In genomic region chr7:15987661-15988356, GRCm38 (mm10) we compare ENCODE assay signal across 12 mouse cellular contexts. TPM values are rescaled to one million over a fixed set of nuclear protein-coding genes. Genes with fewer than 3 reads are reported as not detected.
DNase-seq lines count a peak whose midpoint lies in the region; ATAC-seq and TF ChIP-seq lines count a peak whose summit lies in the region.
"Had no signal": no experiment of that assay in that cellular context is flagged by ENCODE, and none has a peak within 500 bp of the region (broad histone marks: within the 10 kb centered on the region; RNA-seq: fewer than 3 reads in every experiment).

No protein-coding gene starts in this region.

- no peak for DNase-seq in heart, postnatal 14 days
- no peak for DNase-seq in liver, embryonic 13.5 days
- DNase-seq in liver, postnatal 0 days = no peak
- DNase-seq in testis, postnatal 10 days (ENCODE audit: low spot score) = no peak
- no peak for DNase-seq in spleen, adult 12 weeks (ENCODE audit: low spot score)
- DNase-seq: adrenal gland, postnatal 25 days; cerebellum, adult 11-12 months; heart, postnatal 36 days had no signal

- no peaks in the 10 kb centered on the region for H3K27me3 ChIP-seq in heart, embryonic 12.5 days (replicated peaks)
- no peaks in the 10 kb centered on the region for H3K27me3 ChIP-seq in liver, embryonic 13.5 days
- H3K27me3 ChIP-seq in liver, postnatal 0 days (ENCODE audit: insufficient read depth, low read length) = no peaks in the 10 kb centered on the region
- H3K27me3 ChIP-seq in testis, adult 2 months (ENCODE audit: control insufficient read depth, insufficient read depth, low read length) = no peaks in the 10 kb centered on the region

- no peak overlapping the region for H3K9ac ChIP-seq in heart, embryonic 12.5 days
- no peak overlapping the region for H3K9ac ChIP-seq in liver, embryonic 13.5 days
- H3K9ac ChIP-seq in liver, postnatal 0 days (replicated peaks) = no peak overlapping the region

- no peak overlapping the region for H3K4me2 ChIP-seq in heart, embryonic 12.5 days
- H3K4me2 ChIP-seq in liver, embryonic 13.5 days = no peak overlapping the region
- H3K4me2 ChIP-seq in liver, postnatal 0 days (ENCODE audit: low read depth, low read length) = no peak overlapping the region

- intact Hi-C loops in heart, postnatal 14 days (cut with DNase I) = no loop called here

- TF ChIP-seq POLR2A in testis, adult 2 months (IDR thresholded peaks at IDR 0.05; ENCODE audit: control insufficient read depth, low read depth, low read length) = no peak

- no peaks in the 10 kb centered on the region for H3K4me1 ChIP-seq in heart, embryonic 12.5 days (replicated peaks)
- peaks cover 3% of the 10 kb centered on the region for H3K4me1 ChIP-seq in liver, embryonic 13.5 days (replicated peaks)
- H3K4me1 ChIP-seq in liver, postnatal 0 days (ENCODE audit: insufficient read depth) = no peaks in the 10 kb centered on the region
- peaks cover 5% of the 10 kb centered on the region for H3K4me1 ChIP-seq in testis, adult 2 months (ENCODE audit: control insufficient read depth, insufficient read depth, low read length)

- H3K9me3 ChIP-seq in heart, embryonic 12.5 days (replicated peaks) = no peaks in the 10 kb centered on the region
- no peaks in the 10 kb centered on the region for H3K9me3 ChIP-seq in liver, embryonic 13.5 days (replicated peaks)
- no peaks in the 10 kb centered on the region for H3K9me3 ChIP-seq in liver, postnatal 0 days (ENCODE audit: low read length)
- H3K9me3 ChIP-seq: forebrain, embryonic 10.5 days had no signal

- no peak overlapping the region for H3K4me3 ChIP-seq in heart, embryonic 12.5 days
- H3K4me3 ChIP-seq in liver, embryonic 13.5 days (replicated peaks) = no peak overlapping the region
- no peak overlapping the region for H3K4me3 ChIP-seq in liver, postnatal 0 days (ENCODE audit: low read depth, low read length)
- peak overlapping the region; percentile 87 for H3K4me3 ChIP-seq in testis, adult 2 months (ENCODE audit: control insufficient read depth, low read depth, low read length)
- H3K4me3 ChIP-seq: forebrain, embryonic 10.5 days had no signal

- ATAC-seq in heart, embryonic 12.5 days (ENCODE audit: insufficient number of reproducible peaks, low FRiP score) = peak; percentile 26; the same call in 1 of the 2 replicates
- ATAC-seq in liver, embryonic 13.5 days (ENCODE audit: low read depth) = 0 out of 2 replicates have a peak, but pooled peaks have one; percentile 5
- ATAC-seq in liver, postnatal 0 days = no peak
- ATAC-seq: CD4-positive, CD25-positive, alpha-beta regulatory T cell, adult 4 months had no signal

- TF ChIP-seq CTCF in liver, postnatal 0 days (IDR thresholded peaks at IDR 0.05; ENCODE audit: low read depth) = no peak
- TF ChIP-seq CTCF in testis, adult 2 months (IDR thresholded peaks at IDR 0.05; ENCODE audit: control insufficient read depth, insufficient read depth, insufficient replicate concordance, low read depth, low read length) = 0 out of 2 replicates have a peak, but pooled peaks have one; percentile 5

- no peak overlapping the region for H3K27ac ChIP-seq in heart, embryonic 12.5 days (ENCODE audit: poor library complexity, severe bottlenecking)
- no peak overlapping the region for H3K27ac ChIP-seq in liver, embryonic 13.5 days
- no peak overlapping the region for H3K27ac ChIP-seq in liver, postnatal 0 days (ENCODE audit: low read depth)
- no peak overlapping the region for H3K27ac ChIP-seq in testis, adult 2 months (ENCODE audit: control insufficient read depth, insufficient read depth, low read depth, low read length)
- H3K27ac ChIP-seq: forebrain, embryonic 10.5 days had no signal

- peaks cover 75% of the 10 kb centered on the region for H3K36me3 ChIP-seq in heart, embryonic 12.5 days
- peaks cover 41% of the 10 kb centered on the region for H3K36me3 ChIP-seq in liver, embryonic 13.5 days
- peaks cover 43% of the 10 kb centered on the region for H3K36me3 ChIP-seq in liver, postnatal 0 days (replicated peaks; ENCODE audit: insufficient read depth, low read length)
- H3K36me3 ChIP-seq in testis, adult 2 months (ENCODE audit: control insufficient read depth, insufficient read depth, low read length) = no peaks in the 10 kb centered on the region

- no peak for TF ChIP-seq EP300 in liver, postnatal 0 days (IDR thresholded peaks at IDR 0.05; ENCODE audit: low read depth)

- WGBS in heart, embryonic 12.5 days = 90% methylated on average over 16 of the region's 16 CpGs
- 79% methylated on average over 16 of the region's 16 CpGs for WGBS in liver, embryonic 13.5 days (ENCODE audit: insufficient replicate concordance)
- 88% methylated on average over 16 of the region's 16 CpGs for WGBS in liver, postnatal 0 days (ENCODE audit: insufficient replicate concordance)

RNA-seq across cellular contexts. Expression of gene Ehd2, which starts 20.4 kb away (rescaled TPM):
- 35.2 and 37.9 TPM in 2 replicates for polyA plus RNA-seq in heart, embryonic 12.5 days (2016; fragmentation: Nextera tagmentation; extraction: Ambion mirVana)
- total RNA-seq in heart, postnatal 14 days (2021) = 100 to 1,000 TPM; 172 to 182 TPM
- 3.9 and 4.6 TPM in 2 replicates for polyA plus RNA-seq in liver, embryonic 13.5 days (2015; fragmentation: Nextera tagmentation; extraction: Ambion mirVana)
- 1.9 and 2.7 TPM in 2 replicates for polyA plus RNA-seq in liver, postnatal 0 days (2015; fragmentation: Nextera tagmentation; extraction: Ambion mirVana)
- 3.0 and 3.5 TPM in 2 replicates for polyA plus RNA-seq in testis, adult 2 months (2012; rRNA removed)

RNA-seq across cellular contexts. Expression of gene Nop53, which starts 41.9 kb away (rescaled TPM):
- polyA plus RNA-seq in heart, embryonic 12.5 days (2016; fragmentation: Nextera tagmentation; extraction: Ambion mirVana) = 122 and 126 TPM in 2 replicates
- total RNA-seq in heart, postnatal 14 days (2021) = 100 to 1,000 TPM; 129 to 137 TPM
- polyA plus RNA-seq in liver, embryonic 13.5 days (2015; fragmentation: Nextera tagmentation; extraction: Ambion mirVana) = 122 and 132 TPM in 2 replicates
- polyA plus RNA-seq in liver, postnatal 0 days (2015; fragmentation: Nextera tagmentation; extraction: Ambion mirVana) = 82.6 and 90.6 TPM in 2 replicates
- 57.2 and 81.1 TPM in 2 replicates for polyA plus RNA-seq in testis, adult 2 months (2012; rRNA removed)

RNA-seq across cellular contexts. Expression of gene Bicra, which starts 59.9 kb away (rescaled TPM):
- 5.9 and 6.4 TPM in 2 replicates for polyA plus RNA-seq in heart, embryonic 12.5 days (2016; fragmentation: Nextera tagmentation; extraction: Ambion mirVana)
- total RNA-seq in heart, postnatal 14 days (2021) = 1 to 10 TPM; 9.1 to 9.7 TPM
- 1.4 TPM in 2 replicates for polyA plus RNA-seq in liver, embryonic 13.5 days (2015; fragmentation: Nextera tagmentation; extraction: Ambion mirVana)
- polyA plus RNA-seq in liver, postnatal 0 days (2015; fragmentation: Nextera tagmentation; extraction: Ambion mirVana) = 0.95 and 1.0 TPM in 2 replicates
- polyA plus RNA-seq in testis, adult 2 months (2012; rRNA removed) = 5.9 and 7.3 TPM in 2 replicates
